In genomic region chr15:78992235-78992634, GRCm38 (mm10) we compare ENCODE assay signal across 21 mouse cellular contexts. TPM values are rescaled to one million over a fixed set of nuclear protein-coding genes. Genes with fewer than 3 reads are reported as not detected.
DNase-seq lines count a peak whose midpoint lies in the region; ATAC-seq and TF ChIP-seq lines count a peak whose summit lies in the region.
"Had no signal": no experiment of that assay in that cellular context is flagged by ENCODE, and none has a peak within 500 bp of the region (broad histone marks: within the 10 kb centered on the region; RNA-seq: fewer than 3 reads in every experiment).

No protein-coding gene starts in this region.

- no peak for TF ChIP-seq POLR2A in heart, adult 2 months (IDR thresholded peaks at IDR 0.05; ENCODE audit: insufficient read depth, low read depth, low read length)
- no peak for TF ChIP-seq POLR2A in ES-Bruce4 (IDR thresholded peaks at IDR 0.05; ENCODE audit: insufficient read depth, low read length)

- WGBS in heart, adult 2 months = 93% methylated on average over 7 of the region's 7 CpGs
- WGBS in heart, embryonic 11.5 days (ENCODE audit: insufficient replicate concordance) = 87% methylated on average over 7 of the region's 7 CpGs
- 90% methylated on average over 7 of the region's 7 CpGs for WGBS in liver, postnatal 0 days (ENCODE audit: insufficient replicate concordance)
- WGBS in liver, embryonic 11.5 days = 84% methylated on average over 7 of the region's 7 CpGs

- no peak overlapping the region for H3K9ac ChIP-seq in heart, adult 2 months (ENCODE audit: low read depth, low read length)
- no peak overlapping the region for H3K9ac ChIP-seq in heart, embryonic 11.5 days (ENCODE audit: low read depth, low read length)
- no peak overlapping the region for H3K9ac ChIP-seq in liver, postnatal 0 days (replicated peaks)
- H3K9ac ChIP-seq in liver, embryonic 11.5 days (ENCODE audit: low read depth, low read length) = no peak overlapping the region
- no peak overlapping the region for H3K9ac ChIP-seq in ES-Bruce4 (ENCODE audit: low read depth, poor library complexity, severe bottlenecking)
- H3K9ac ChIP-seq: heart, embryonic 13.5 days; midbrain, embryonic 12.5 days; neural tube, embryonic 15.5 days had no signal

- H3K79me2 ChIP-seq in heart, adult 2 months (replicated peaks; ENCODE audit: control insufficient read depth, insufficient read depth, low read length) = no peaks in the 10 kb centered on the region

- TF ChIP-seq EP300 in heart, adult 2 months (IDR thresholded peaks at IDR 0.05; ENCODE audit: insufficient read depth, low read depth, low read length) = no peak
- TF ChIP-seq EP300 in liver, postnatal 0 days (IDR thresholded peaks at IDR 0.05; ENCODE audit: low read depth) = no peak
- TF ChIP-seq EP300 in ES-Bruce4 (IDR thresholded peaks at IDR 0.05; ENCODE audit: insufficient read depth, low read depth, low read length) = no peak

- H3K9me3 ChIP-seq in heart, embryonic 11.5 days (replicated peaks; ENCODE audit: control insufficient read depth, low read length) = no peaks in the 10 kb centered on the region
- H3K9me3 ChIP-seq in liver, postnatal 0 days (ENCODE audit: low read length) = no peaks in the 10 kb centered on the region
- H3K9me3 ChIP-seq in liver, embryonic 11.5 days (ENCODE audit: control insufficient read depth, low read length) = no peaks in the 10 kb centered on the region
- no peaks in the 10 kb centered on the region for H3K9me3 ChIP-seq in ES-Bruce4 (replicated peaks; ENCODE audit: control insufficient read depth, insufficient read depth, low read length, poor library complexity, severe bottlenecking)
- H3K9me3 ChIP-seq: heart, embryonic 13.5 days; midbrain, embryonic 12.5 days; neural tube, embryonic 15.5 days had no signal

- intact Hi-C loops in heart, adult 2 months (cut with DNase I) = no loop called here

- no peaks in the 10 kb centered on the region for H3K36me3 ChIP-seq in heart, adult 2 months (ENCODE audit: control insufficient read depth, insufficient read depth, low read length)
- peaks cover 36% of the 10 kb centered on the region for H3K36me3 ChIP-seq in heart, embryonic 11.5 days (ENCODE audit: control insufficient read depth, insufficient read depth, low read length)
- H3K36me3 ChIP-seq in liver, postnatal 0 days (replicated peaks; ENCODE audit: insufficient read depth, low read length) = peaks cover 69% of the 10 kb centered on the region
- peaks cover 56% of the 10 kb centered on the region for H3K36me3 ChIP-seq in liver, embryonic 11.5 days (ENCODE audit: control insufficient read depth, insufficient read depth, low read length)
- peaks cover 6% of the 10 kb centered on the region; the same call in 1 of the 2 replicates for H3K36me3 ChIP-seq in ES-Bruce4 (ENCODE audit: control insufficient read depth, insufficient read depth, low read length, poor library complexity, severe bottlenecking)

- H3K4me1 ChIP-seq in heart, adult 2 months (ENCODE audit: control insufficient read depth, insufficient read depth, low read length) = peaks cover 7% of the 10 kb centered on the region
- H3K4me1 ChIP-seq in heart, embryonic 11.5 days (ENCODE audit: control insufficient read depth, insufficient read depth, low read length) = peaks cover 24% of the 10 kb centered on the region
- peaks cover 10% of the 10 kb centered on the region for H3K4me1 ChIP-seq in liver, postnatal 0 days (ENCODE audit: insufficient read depth)
- peaks cover 12% of the 10 kb centered on the region for H3K4me1 ChIP-seq in liver, embryonic 11.5 days (replicated peaks; ENCODE audit: control insufficient read depth, insufficient read depth, low read length)
- H3K4me1 ChIP-seq in ES-Bruce4 (ENCODE audit: control insufficient read depth, insufficient read depth, low read length) = no peaks in the 10 kb centered on the region

- no peak for DNase-seq in heart, adult 2 months
- DNase-seq in liver, postnatal 0 days = no peak
- DNase-seq in liver, embryonic 11.5 days (ENCODE audit: low spot score) = no peak
- DNase-seq in ZHBTc4 (ENCODE audit: low read depth, low spot score) = peak; percentile 67
- DNase-seq in frontal cortex, adult 2 months (ENCODE audit: extremely low spot score in 1 of 2, low spot score in 1 of 2) = no peak
- no peak for DNase-seq in spleen, postnatal 10 days (ENCODE audit: low spot score in 2 of 2)
- DNase-seq: adrenal gland, adult 2 months; cerebellum, adult 9-10 months; heart, postnatal 36 days; left cerebral cortex, postnatal 4 days; thymus, adult 18-20 months had no signal

- peak; percentile 34 for TF ChIP-seq CTCF in heart, adult 2 months (IDR thresholded peaks at IDR 0.05)
- TF ChIP-seq CTCF in liver, postnatal 0 days (IDR thresholded peaks at IDR 0.05; ENCODE audit: low read depth) = peak; percentile 30; the same call in 1 of the 2 replicates
- TF ChIP-seq CTCF in ES-Bruce4 (IDR thresholded peaks at IDR 0.05; ENCODE audit: low read depth, low read length) = peak; percentile 50

- no peaks in the 10 kb centered on the region for H3K27me3 ChIP-seq in heart, adult 2 months (ENCODE audit: control insufficient read depth, insufficient read depth, low read length)
- no peaks in the 10 kb centered on the region for H3K27me3 ChIP-seq in heart, embryonic 11.5 days (ENCODE audit: control insufficient read depth, insufficient read depth, low read length)
- no peaks in the 10 kb centered on the region for H3K27me3 ChIP-seq in liver, postnatal 0 days (ENCODE audit: insufficient read depth, low read length)
- no peaks in the 10 kb centered on the region for H3K27me3 ChIP-seq in liver, embryonic 11.5 days (replicated peaks; ENCODE audit: control insufficient read depth, insufficient read depth, low read length)
- no peaks in the 10 kb centered on the region for H3K27me3 ChIP-seq in ES-Bruce4 (ENCODE audit: control insufficient read depth, insufficient read depth, low read length, poor library complexity, severe bottlenecking)
- H3K27me3 ChIP-seq: heart, embryonic 13.5 days; midbrain, embryonic 12.5 days; neural tube, embryonic 15.5 days had no signal

- H3K4me3 ChIP-seq in heart, adult 2 months = no peak overlapping the region
- no peak overlapping the region for H3K4me3 ChIP-seq in heart, embryonic 11.5 days (ENCODE audit: low read depth, low read length)
- H3K4me3 ChIP-seq in liver, postnatal 0 days (ENCODE audit: low read depth, low read length) = no peak overlapping the region
- no peak overlapping the region for H3K4me3 ChIP-seq in liver, embryonic 11.5 days (ENCODE audit: low read depth, low read length)
- no peak overlapping the region for H3K4me3 ChIP-seq in ES-Bruce4 (ENCODE audit: low read depth, low read length)
- H3K4me3 ChIP-seq: heart, embryonic 13.5 days; midbrain, embryonic 12.5 days; myocyte; neural tube, embryonic 15.5 days had no signal

- H3K27ac ChIP-seq in heart, adult 2 months = no peak overlapping the region
- no peak overlapping the region for H3K27ac ChIP-seq in heart, embryonic 11.5 days (ENCODE audit: low read depth, low read length)
- no peak overlapping the region for H3K27ac ChIP-seq in liver, postnatal 0 days (ENCODE audit: low read depth)
- no peak overlapping the region for H3K27ac ChIP-seq in liver, embryonic 11.5 days (ENCODE audit: low read depth, low read length)
- no peak overlapping the region for H3K27ac ChIP-seq in ES-Bruce4 (ENCODE audit: insufficient read depth, low read length)
- H3K27ac ChIP-seq: heart, embryonic 13.5 days; macrophage; midbrain, embryonic 12.5 days; neural tube, embryonic 15.5 days had no signal

- H3K4me2 ChIP-seq in heart, embryonic 11.5 days = no peak overlapping the region
- no peak overlapping the region for H3K4me2 ChIP-seq in liver, postnatal 0 days (ENCODE audit: low read depth, low read length)
- H3K4me2 ChIP-seq in liver, embryonic 11.5 days = no peak overlapping the region
- H3K4me2 ChIP-seq: heart, embryonic 13.5 days; midbrain, embryonic 12.5 days; neural tube, embryonic 15.5 days had no signal

- no peak for ATAC-seq in heart, embryonic 11.5 days (replicated peaks; ENCODE audit: insufficient number of reproducible peaks, low FRiP score, low TSS enrichment)
- ATAC-seq in liver, postnatal 0 days = no peak
- ATAC-seq in liver, embryonic 11.5 days (replicated peaks; ENCODE audit: low FRiP score) = no peak
- ATAC-seq: hindbrain, embryonic 16.5 days had no signal

RNA-seq across cellular contexts. Expression of gene H1f0, which starts 36.0 kb away (rescaled TPM):
- total RNA-seq in heart, adult 2 months (2021) = 10 to 100 TPM; 73.3 to 82.4 TPM
- 54.2 and 66.4 TPM in 2 replicates for polyA plus RNA-seq in heart, adult 2 months (2012; rRNA removed)
- 74.6 and 178 TPM in 2 replicates for polyA plus RNA-seq in heart, embryonic 11.5 days (2014; fragmentation: Nextera tagmentation; extraction: Ambion mirVana)
- polyA plus RNA-seq in liver, postnatal 0 days (2015; fragmentation: Nextera tagmentation; extraction: Ambion mirVana) = 125 and 140 TPM in 2 replicates
- polyA plus RNA-seq in liver, embryonic 11.5 days (2014; fragmentation: Nextera tagmentation; extraction: Ambion mirVana) = 124 and 138 TPM in 2 replicates
- polyA plus RNA-seq in ES-Bruce4 (2011; ENCODE audit: insufficient read depth, insufficient read length, low read depth, missing spikeins) = 59.8 TPM in 2 replicates
- polyA plus RNA-seq in frontal cortex, adult 2 months (2012; rRNA removed) = 109 and 112 TPM in 2 replicates

RNA-seq across cellular contexts. Expression of gene Triobp, which starts 44.7 kb away (rescaled TPM):
- total RNA-seq in heart, adult 2 months (2021) = 10 to 100 TPM; 24.4 to 30.9 TPM
- 22.0 and 26.7 TPM in 2 replicates for polyA plus RNA-seq in heart, adult 2 months (2012; rRNA removed)
- 49.5 and 57.8 TPM in 2 replicates for polyA plus RNA-seq in heart, embryonic 11.5 days (2014; fragmentation: Nextera tagmentation; extraction: Ambion mirVana)
- 11.9 and 12.7 TPM in 2 replicates for polyA plus RNA-seq in liver, postnatal 0 days (2015; fragmentation: Nextera tagmentation; extraction: Ambion mirVana)
- polyA plus RNA-seq in liver, embryonic 11.5 days (2014; fragmentation: Nextera tagmentation; extraction: Ambion mirVana) = 46.7 and 50.7 TPM in 2 replicates
- 49.5 and 57.1 TPM in 2 replicates for polyA plus RNA-seq in ES-Bruce4 (2011; ENCODE audit: insufficient read depth, insufficient read length, low read depth, missing spikeins)
- 11.7 and 13.9 TPM in 2 replicates for polyA plus RNA-seq in frontal cortex, adult 2 months (2012; rRNA removed)

RNA-seq across cellular contexts. Expression of gene Galr3, which starts 49.5 kb away (rescaled TPM):
- not detected for total RNA-seq in heart, adult 2 months (2021)
- polyA plus RNA-seq in heart, adult 2 months (2012; rRNA removed) = not detected in 2 replicates
- polyA plus RNA-seq in heart, embryonic 11.5 days (2014; fragmentation: Nextera tagmentation; extraction: Ambion mirVana) = not detected in 2 replicates
- 0.08 and 0.16 TPM in 2 replicates for polyA plus RNA-seq in liver, postnatal 0 days (2015; fragmentation: Nextera tagmentation; extraction: Ambion mirVana)
- polyA plus RNA-seq in liver, embryonic 11.5 days (2014; fragmentation: Nextera tagmentation; extraction: Ambion mirVana) = 0.22 and 0.34 TPM in 2 replicates
- polyA plus RNA-seq in ES-Bruce4 (2011; ENCODE audit: insufficient read depth, insufficient read length, low read depth, missing spikeins) = not detected in 2 replicates
- polyA plus RNA-seq in frontal cortex, adult 2 months (2012; rRNA removed) = 0.19 and 0.38 TPM in 2 replicates
- total RNA-seq: heart, postnatal 36 days had no signal
- polyA plus RNA-seq: forebrain, embryonic 11.5 days; heart, embryonic 13.5 days; kidney, embryonic 16.5 days; macrophage; midbrain, embryonic 12.5 days had no signal

RNA-seq across cellular contexts. Expression of gene Nol12, which starts 57.5 kb away (rescaled TPM):
- 10 to 100 TPM; 13.8 to 17.4 TPM for total RNA-seq in heart, adult 2 months (2021)
- polyA plus RNA-seq in heart, adult 2 months (2012; rRNA removed) = 9.9 and 13.1 TPM in 2 replicates
- polyA plus RNA-seq in heart, embryonic 11.5 days (2014; fragmentation: Nextera tagmentation; extraction: Ambion mirVana) = 43.6 and 51.4 TPM in 2 replicates
- 20.3 and 21.5 TPM in 2 replicates for polyA plus RNA-seq in liver, postnatal 0 days (2015; fragmentation: Nextera tagmentation; extraction: Ambion mirVana)
- polyA plus RNA-seq in liver, embryonic 11.5 days (2014; fragmentation: Nextera tagmentation; extraction: Ambion mirVana) = 69.6 and 75.3 TPM in 2 replicates
- polyA plus RNA-seq in ES-Bruce4 (2011; ENCODE audit: insufficient read depth, insufficient read length, low read depth, missing spikeins) = 42.3 and 45.1 TPM in 2 replicates
- polyA plus RNA-seq in frontal cortex, adult 2 months (2012; rRNA removed) = 35.8 and 37.4 TPM in 2 replicates
